26 mouse cellular contexts compared by ENCODE assay signal in genomic region chr2:173225906-173226305, GRCm38 (mm10). TPM values are rescaled to one million over a fixed set of nuclear protein-coding genes. Genes with fewer than 3 reads are reported as not detected.
DNase-seq lines count a peak whose midpoint lies in the region; ATAC-seq and TF ChIP-seq lines count a peak whose summit lies in the region.
"Had no signal": no experiment of that assay in that cellular context is flagged by ENCODE, and none has a peak within 500 bp of the region (broad histone marks: within the 10 kb centered on the region; RNA-seq: fewer than 3 reads in every experiment).

No protein-coding gene starts in this region.

- TF ChIP-seq POLR2A in ES-Bruce4 (IDR thresholded peaks at IDR 0.05; ENCODE audit: insufficient read depth, low read length): no peak

- no peaks in the 10 kb centered on the region for H3K9me3 ChIP-seq in E14TG2a.4 (ENCODE audit: low read length)
- H3K9me3 ChIP-seq in ES-Bruce4 (replicated peaks; ENCODE audit: control insufficient read depth, insufficient read depth, low read length, poor library complexity, severe bottlenecking): no peaks in the 10 kb centered on the region
- H3K9me3 ChIP-seq: embryonic facial prominence, embryonic 12.5 days; embryonic facial prominence, embryonic 15.5 days; heart, embryonic 10.5 days; heart, embryonic 13.5 days; hindbrain, embryonic 12.5 days; hindbrain, embryonic 15.5 days had no signal

- H3K27me3 ChIP-seq in E14TG2a.4 (ENCODE audit: insufficient read depth, low read length): no peaks in the 10 kb centered on the region
- H3K27me3 ChIP-seq in ES-Bruce4 (ENCODE audit: control insufficient read depth, insufficient read depth, low read length, poor library complexity, severe bottlenecking): no peaks in the 10 kb centered on the region
- H3K27me3 ChIP-seq: embryonic facial prominence, embryonic 12.5 days; embryonic facial prominence, embryonic 15.5 days; heart, embryonic 13.5 days; hindbrain, embryonic 12.5 days; hindbrain, embryonic 15.5 days had no signal

- no peak overlapping the region for H3K9ac ChIP-seq in ES-Bruce4 (ENCODE audit: low read depth, poor library complexity, severe bottlenecking)
- H3K9ac ChIP-seq: embryonic facial prominence, embryonic 12.5 days; embryonic facial prominence, embryonic 15.5 days; forebrain, postnatal 0 days; heart, embryonic 13.5 days; hindbrain, embryonic 12.5 days; hindbrain, embryonic 15.5 days had no signal

- H3K4me1 ChIP-seq in E14TG2a.4 (replicated peaks; ENCODE audit: low read depth, low read length) (peaks cover 83% of the 10 kb centered on the region), ES-Bruce4 (ENCODE audit: control insufficient read depth, insufficient read depth, low read length) (peaks cover 16% of the 10 kb centered on the region)

- peak; percentile 32 for DNase-seq in ZHBTc4 (ENCODE audit: low read depth, low spot score)
- no peak for DNase-seq in spleen, postnatal 4 days (ENCODE audit: low spot score in 2 of 2)
- no peak for DNase-seq in layer of hippocampus, postnatal 36 days
- DNase-seq: adrenal gland, adult 8-10 months; cerebellum, adult 11 months; cerebellum, adult 2 months; cerebellum, adult 9-11 months; cerebellum, postnatal 25 days; forebrain, postnatal 0 days; gastrocnemius, postnatal 25 days; heart, adult 2 months; heart, postnatal 14 days had no signal

- H3K4me3 ChIP-seq in E14TG2a.4 (replicated peaks; ENCODE audit: low read length) (peak overlapping the region; percentile 64), ES-Bruce4 (ENCODE audit: low read depth, low read length) (no peak overlapping the region)
- H3K4me3 ChIP-seq: embryonic facial prominence, embryonic 12.5 days; embryonic facial prominence, embryonic 15.5 days; heart, adult 2 months; heart, embryonic 10.5 days; heart, embryonic 13.5 days; hindbrain, embryonic 12.5 days; hindbrain, embryonic 15.5 days had no signal

- TF ChIP-seq CTCF in E14TG2a.4 (conservative IDR thresholded peaks at IDR 0.05; ENCODE audit: low read length) (no peak), ES-Bruce4 (IDR thresholded peaks at IDR 0.05; ENCODE audit: low read depth, low read length) (no peak)

- TF ChIP-seq EP300 in ES-Bruce4 (IDR thresholded peaks at IDR 0.05; ENCODE audit: insufficient read depth, low read depth, low read length): peak; percentile 87

- ATAC-seq in frontal cortex, adult (ENCODE audit: low TSS enrichment): no peak
- ATAC-seq: activated CD4-positive, CD25-positive, alpha-beta regulatory T cell, adult 4 months; forebrain, embryonic 14.5 days; forebrain, postnatal 0 days; intestine, postnatal 0 days had no signal

- H3K27ac ChIP-seq in ES-Bruce4 (ENCODE audit: insufficient read depth, low read length): peak overlapping the region; percentile 57
- H3K27ac ChIP-seq: embryonic facial prominence, embryonic 12.5 days; heart, adult 2 months; heart, embryonic 10.5 days; heart, embryonic 13.5 days; hindbrain, embryonic 12.5 days; hindbrain, embryonic 15.5 days had no signal

- H3K36me3 ChIP-seq in E14TG2a.4 (ENCODE audit: insufficient read depth, low read length) (peaks cover 30% of the 10 kb centered on the region), ES-Bruce4 (ENCODE audit: control insufficient read depth, insufficient read depth, low read length, poor library complexity, severe bottlenecking) (no peaks in the 10 kb centered on the region)
- H3K36me3 ChIP-seq: G1E had no signal

RNA-seq across cellular contexts. Expression of gene Zbp1, which starts 7.2 kb away (rescaled TPM):
- polyA plus RNA-seq in ES-Bruce4 (2011; ENCODE audit: insufficient read depth, insufficient read length, low read depth, missing spikeins): 3.8 and 6.8 TPM in 2 replicates
- total RNA-seq in layer of hippocampus, postnatal 36 days (2021): under 1 TPM in 1 of 2 experiments, not detected in 1; 0.35 TPM
- polyA plus RNA-seq: embryonic facial prominence, embryonic 12.5 days; forebrain, embryonic 11.5 days; forebrain, embryonic 14.5 days; G1E; heart, embryonic 10.5 days had no signal

RNA-seq across cellular contexts. Expression of gene Pmepa1, which starts 50.4 kb away (rescaled TPM):
- 25.1 and 28.5 TPM in 2 replicates for polyA plus RNA-seq in ES-Bruce4 (2011; ENCODE audit: insufficient read depth, insufficient read length, low read depth, missing spikeins)
- 10 to 100 TPM; 20.3 to 23.2 TPM for total RNA-seq in layer of hippocampus, postnatal 36 days (2021)
- polyA plus RNA-seq: G1E had no signal
